Mouse (Mus musculus) kidney, postnatal 4 days (tissue): ENCODE measurements around the gene Rpl36.
"Not testable (repeated sequence)": the region's sequence is repeated elsewhere in the genome, so short reads cannot be mapped to it uniquely, and the experiment has no call there.

ENCODE experiments used
- DNase-seq, 2 experiments: peaks; one replicate each; pipeline ENCODE4 v3.0.0; 2021; ENCODE audit warnings: mixed read lengths in 2 of 2

Rpl36 gene

DNA sequence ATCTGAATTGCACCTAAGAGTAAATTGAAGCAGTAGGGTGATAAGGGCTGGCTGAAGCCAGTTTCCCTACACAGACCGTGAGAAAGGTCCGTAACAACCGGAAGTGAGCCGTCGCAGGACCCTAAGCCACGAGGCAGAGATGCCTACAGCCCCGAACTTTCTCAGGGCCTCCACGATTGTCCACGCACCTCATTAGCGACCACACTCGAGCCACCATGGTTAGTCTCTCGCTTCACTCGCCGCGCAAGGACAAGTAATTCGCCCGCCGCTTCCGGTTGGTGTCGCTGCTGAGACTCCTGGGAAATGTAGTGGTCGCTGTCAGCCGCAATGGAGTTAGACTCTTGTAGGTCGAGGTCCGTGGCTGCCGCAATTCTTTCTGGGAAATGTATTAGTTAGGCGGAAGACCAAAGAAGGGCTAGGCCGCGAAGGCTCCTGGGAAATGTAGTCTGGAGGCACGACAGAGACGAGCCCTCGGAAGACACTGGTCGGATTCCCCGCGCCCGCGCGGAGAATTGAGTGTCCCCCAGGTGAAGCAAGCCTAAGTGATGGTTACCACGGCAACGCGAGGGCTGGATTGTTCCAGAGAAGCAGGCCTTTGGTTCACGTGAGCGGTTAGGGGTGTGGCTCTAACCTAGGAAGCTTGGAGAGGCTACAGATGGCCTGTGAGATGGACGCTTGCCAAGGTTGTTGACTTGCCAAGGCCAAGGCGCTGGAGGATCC is 3.6 kb upstream of the Rpl36 start, which contains the start of gene 2410015M20Rik:
Gene 2410015M20Rik, minus strand, starts transcription at position 320 of the 720 bp plus-strand sequence.
- peak; percentile 94 to 96 for DNase-seq

DNA sequence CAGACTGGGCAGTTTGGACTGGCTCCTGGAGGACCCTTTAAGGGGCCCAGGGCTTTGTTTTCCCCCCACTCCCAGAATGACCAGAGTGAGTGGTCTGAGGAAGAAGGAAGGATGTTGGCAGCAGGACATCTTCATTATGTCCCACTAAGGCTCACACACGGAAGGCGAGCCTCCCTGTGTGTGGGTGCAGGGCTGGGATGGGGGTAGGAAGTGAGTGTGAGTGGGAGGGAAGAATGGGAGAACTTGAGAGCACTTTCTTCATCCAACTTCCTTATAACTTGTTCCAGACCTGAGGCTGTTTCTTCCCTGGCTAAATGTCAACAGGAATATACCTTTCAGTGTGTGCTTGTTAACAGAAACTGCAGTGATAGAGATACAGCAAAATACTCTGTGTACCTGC is 1.9 kb upstream of the Rpl36 start:
- no peak for DNase-seq

DNA sequence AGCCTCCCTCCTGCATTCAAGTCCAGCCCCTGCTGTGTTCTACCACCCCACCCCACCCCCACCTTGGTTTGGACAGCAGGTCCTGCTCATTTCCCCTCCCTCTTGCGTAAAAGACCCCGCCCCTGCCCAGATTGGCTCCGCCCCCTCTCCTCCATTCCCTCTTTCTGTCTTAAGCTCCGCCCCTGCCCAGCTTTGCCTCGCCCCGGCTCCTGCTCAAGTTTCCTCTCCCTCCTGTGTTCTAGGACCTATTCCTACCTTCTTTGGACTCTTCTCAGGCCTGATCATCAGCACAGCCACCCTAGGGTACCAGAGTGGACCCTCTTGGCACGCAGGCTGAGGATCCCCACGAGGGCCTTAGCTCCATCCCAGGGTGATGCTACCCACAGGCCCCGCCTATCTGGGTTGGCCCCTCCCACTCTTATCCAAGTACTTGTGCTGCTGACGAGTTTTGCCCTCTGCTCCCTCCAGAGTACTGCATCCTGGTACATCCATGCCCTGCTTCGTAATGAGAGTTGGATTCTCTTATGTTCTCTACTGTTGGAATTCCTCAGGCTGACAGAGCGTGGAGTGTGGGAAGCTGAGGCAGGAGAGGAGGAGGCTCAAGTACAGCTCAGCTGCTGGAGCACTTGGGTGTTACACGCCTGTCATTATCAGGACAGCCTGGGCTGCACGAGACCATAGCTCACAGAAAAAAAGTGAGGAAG is 1.2 kb upstream of the Rpl36 start:
- peak; percentile 79 to 83 for DNase-seq

GRCm38 (mm10) chr17:56612565-56612939 is 664 bp upstream of the Rpl36 start:
- not testable (repeated sequence) for DNase-seq

DNA sequence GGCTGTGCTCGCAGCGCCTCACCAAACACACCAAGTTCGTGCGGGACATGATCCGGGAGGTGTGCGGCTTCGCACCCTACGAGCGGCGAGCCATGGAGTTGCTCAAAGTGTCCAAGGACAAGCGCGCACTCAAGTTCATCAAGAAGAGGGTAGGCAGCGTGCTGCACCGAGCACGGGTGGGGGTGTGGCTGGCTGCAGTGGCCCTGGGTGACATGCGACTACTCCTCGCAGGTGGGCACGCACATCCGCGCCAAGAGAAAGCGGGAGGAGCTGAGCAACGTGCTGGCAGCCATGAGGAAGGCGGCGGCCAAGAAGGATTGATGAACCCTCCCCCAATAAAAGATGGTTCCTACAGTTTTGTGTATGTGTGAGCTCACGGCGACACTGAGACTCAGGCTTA is 677 bp downstream of the Rpl36 start:
- peak; percentile 51 to 64 for DNase-seq

DNA sequence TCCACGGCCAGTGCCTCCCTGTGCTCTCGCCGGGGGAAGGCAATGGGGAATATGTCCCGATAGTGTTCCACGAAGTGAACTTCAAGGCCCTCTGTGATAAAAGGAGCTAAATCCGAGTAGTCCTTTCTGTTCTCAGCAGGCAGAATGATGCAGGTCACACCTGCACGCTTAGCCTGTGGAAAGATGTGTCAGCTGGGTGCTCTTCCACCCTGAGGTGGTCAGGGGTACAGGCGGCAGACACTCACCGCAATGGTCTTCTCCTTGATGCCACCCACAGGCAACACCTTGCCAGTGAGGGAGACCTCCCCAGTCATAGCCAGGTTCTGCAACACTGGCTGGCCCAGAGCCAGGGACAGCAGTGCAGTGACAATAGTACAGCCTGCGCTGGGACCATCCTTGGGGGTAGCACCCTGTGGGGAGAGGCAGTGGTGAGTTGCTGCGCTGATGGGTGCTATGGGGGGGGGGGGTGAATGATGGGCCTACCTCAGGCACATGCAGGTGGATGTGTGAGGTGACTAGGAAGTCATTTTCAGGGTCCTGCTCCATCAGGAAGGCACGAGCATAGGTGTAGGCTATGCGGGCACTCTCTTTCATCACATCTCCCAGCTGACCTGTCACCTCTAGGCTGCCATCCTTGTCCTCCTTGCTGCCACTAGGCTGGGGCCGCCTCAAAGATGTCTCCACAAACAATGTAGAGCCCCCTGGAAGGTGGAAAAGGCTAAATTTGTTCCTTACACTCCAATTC is 1.3 kb downstream of the Rpl36 start:
- DNase-seq: peak in 1 of 2 experiments; percentile 55

DNA sequence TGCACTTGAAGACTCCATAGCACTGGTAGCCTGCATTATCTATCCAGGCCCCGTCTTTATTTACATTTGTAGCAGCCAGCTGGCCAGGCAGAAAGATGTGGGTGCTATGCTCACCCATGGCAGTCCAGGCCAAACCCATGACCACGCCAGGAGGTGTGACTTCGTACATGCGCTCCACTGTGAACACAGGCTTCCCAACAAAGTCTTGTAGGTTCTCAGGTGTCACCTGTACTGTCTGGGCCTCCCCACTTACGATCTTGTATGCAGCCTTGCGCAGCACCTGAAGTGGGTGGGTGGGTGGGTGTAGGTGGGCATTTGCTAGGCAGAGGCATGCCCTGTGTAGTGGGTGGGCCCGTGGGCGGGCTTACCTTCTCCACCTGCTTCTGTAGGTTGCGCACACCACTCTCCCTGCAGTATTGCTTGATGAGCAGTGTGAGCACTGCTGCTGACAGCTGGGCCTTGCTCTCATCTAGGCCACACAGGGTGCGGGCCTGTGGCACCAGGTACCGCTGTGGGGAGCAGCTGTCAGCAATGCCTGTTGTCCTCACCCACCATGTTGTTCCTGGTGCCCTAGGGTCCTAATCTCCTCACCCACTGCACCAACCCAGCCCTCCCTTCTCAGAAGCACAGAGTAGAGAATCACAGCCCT is 2.0 kb downstream of the Rpl36 start:
- DNase-seq: no peak

DNA sequence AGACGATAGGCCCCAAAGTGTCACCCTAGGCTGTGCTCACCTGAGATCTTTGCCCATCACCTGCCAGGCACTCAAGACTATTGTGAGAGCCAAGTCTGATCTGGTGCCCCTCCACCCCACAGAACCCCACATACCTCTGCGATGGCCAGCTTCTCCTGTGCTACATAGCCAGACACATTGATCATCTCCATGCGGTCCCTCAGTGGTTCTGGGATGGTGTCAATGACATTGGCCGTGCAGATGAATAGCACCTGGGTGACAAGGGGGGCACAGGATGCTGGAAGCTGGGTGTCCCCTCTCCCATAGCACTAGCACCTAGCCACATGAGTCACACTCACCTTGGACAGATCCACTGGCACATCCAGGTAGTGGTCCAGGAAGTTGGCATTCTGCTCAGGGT is 2.6 kb downstream of the Rpl36 start:
- DNase-seq: no peak

GRCm38 (mm10) chr17:56616725-56617124 is 3.5 kb downstream of the Rpl36 start:
- no peak for DNase-seq

DNA sequence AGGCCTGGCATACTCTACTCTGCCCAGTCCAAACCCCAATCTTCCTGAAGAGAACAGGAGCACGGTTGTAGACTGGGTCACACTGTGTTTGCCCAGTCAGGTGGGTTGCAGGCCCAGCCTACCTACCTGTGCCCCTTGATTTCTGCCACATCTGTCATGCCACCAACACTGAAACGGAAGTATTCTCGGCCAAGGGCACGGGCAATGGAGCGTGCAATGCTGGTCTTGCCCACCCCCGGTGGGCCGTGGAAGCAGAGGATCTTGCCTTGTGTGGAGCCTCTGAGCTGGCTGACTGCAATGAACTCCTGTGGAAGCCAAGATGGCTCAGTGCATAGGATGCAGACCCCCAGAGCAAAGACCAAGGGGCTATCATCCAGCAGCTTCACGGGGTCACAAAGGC is 4.4 kb downstream of the Rpl36 start:
- DNase-seq: no peak

DNA sequence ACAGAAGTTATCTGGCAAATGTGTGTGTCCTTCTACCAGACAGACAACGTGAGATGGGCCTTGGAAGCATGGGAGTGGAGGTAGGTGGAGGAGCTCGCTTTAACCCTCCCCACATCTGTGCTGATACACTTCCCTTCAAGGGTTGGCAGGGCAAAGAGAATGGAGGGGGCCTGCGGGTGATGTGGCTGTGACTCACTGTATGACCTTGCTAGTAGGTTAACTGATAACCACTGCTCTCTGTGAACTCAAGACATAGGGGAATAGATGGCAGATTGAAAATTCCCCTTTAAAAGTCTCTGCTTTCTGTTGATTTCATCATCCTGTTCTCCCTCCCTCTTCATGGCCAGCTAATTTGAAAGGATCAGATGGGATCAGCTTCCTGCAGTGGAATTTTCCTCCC is 12.3 kb downstream of the Rpl36 start:
- no peak for DNase-seq

DNA sequence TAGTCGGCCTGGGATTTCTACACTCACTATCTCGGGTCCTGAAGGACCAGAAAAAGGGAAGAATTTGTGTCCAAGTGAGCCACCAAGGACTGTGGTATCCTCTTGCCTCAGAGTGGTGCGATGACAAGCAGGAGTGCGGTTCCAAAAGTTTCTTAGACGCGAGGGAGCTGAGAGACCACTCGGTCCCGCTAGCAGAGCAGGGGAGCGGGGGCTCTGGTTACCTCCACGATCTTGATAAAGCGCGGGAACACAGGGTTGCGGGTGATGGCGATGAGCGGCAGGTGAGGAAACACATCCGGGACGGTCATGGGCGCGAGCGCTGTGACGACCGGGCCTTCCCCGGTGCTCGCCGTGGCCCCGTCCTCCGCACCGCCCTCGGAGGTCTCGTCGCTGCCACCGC is 13.0 kb downstream of the Rpl36 start:
- no peak for DNase-seq

DNA sequence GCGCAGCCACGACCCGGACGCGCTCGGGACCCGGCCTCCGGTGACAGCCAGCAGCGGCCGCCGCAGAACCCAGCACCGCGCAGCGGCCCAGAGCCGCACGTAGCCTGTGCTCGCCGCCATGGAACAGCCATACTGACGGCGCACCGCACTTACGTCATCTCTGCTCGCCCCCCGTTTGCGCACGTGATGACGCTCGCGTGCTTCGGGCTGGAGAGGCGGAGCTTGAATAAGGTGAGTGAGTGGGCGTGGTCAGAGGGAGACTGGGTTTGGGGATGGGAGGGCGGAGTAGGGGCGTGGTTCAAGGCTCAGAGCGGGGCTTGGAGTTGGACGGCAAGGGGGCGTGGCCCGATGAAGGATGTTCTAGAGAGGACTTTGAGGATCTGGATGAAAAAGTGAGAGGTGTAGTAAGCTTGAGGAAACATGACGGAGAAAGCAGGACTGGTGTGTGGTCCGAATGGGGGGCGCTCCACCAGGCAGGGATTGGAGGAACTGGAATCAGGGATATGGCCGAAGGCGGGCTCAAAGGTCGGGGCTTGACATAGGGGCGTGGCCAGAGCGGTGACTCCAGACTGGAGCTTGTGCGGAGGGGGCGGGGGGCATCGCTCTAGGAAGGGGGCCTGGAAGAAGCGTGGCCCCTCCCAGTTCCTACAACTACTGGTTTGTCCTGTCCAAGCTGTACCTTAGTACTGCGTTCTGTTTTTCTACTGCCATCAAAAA is 13.7 kb downstream of the Rpl36 start, which contains the start of gene Lonp1:
Gene Lonp1, minus strand, starts transcription at position 134 of the 717 bp plus-strand sequence.
- DNase-seq: peak; percentile 99

GRCm38 (mm10) chr17:56627530-56628277 is 14.5 kb downstream of the Rpl36 start, which contains the start of gene Catsperd:
Catsperd (plus strand) TSS chr17:56628143.
- peak; percentile 56 to 75 for DNase-seq

- DNase-seq: not testable (repeated sequence)
These were observed 16.9 kb downstream of the Rpl36 start for GRCm38 (mm10) chr17:56629800-56630781.

GRCm38 (mm10) chr17:56631807-56632206 is 18.6 kb downstream of the Rpl36 start:
- DNase-seq: no peak

DNA sequence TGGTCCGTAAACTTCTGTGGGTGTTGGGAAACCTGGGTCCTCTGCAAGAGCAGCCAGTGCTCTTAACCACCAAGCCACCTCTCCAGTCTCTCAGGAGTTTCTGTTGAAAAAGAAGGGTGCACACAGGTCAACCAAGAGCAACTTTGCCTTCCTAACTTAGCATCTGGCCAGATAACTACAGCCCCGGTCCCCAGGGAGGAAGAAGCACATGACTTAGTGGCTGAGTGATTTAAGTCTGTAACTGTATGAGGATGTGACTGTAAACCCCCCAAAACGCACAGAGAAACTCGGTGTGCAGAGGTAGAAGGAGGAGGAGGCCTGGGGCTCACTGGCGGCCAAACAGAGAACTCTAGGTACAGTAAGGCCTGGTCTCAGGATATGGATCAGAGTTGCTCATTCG is 20.8 kb downstream of the Rpl36 start:
- DNase-seq: no peak

DNA sequence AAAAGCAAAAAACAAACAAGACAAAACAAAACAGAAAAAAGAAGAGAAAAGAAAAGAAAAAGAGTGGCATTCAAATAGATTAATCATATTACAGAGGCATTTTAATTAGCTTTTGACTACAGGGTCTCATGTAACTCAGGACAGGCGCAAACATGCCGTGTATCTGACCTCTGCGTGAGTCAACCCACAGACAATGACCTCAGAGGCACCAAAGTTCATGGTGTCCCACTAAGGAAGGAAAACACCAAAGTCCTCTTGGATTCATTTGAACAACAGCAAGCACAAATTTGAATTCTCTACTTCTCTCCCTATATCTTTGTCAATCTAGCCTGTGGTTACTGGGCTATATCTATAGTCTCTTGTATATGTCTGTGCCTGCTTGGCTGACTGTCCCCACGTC is 30.0 kb downstream of the Rpl36 start:
- DNase-seq: no peak

GRCm38 (mm10) chr17:56647546-56647945 is 34.3 kb downstream of the Rpl36 start:
- DNase-seq: no peak

GRCm38 (mm10) chr17:56651801-56652200 is 38.6 kb downstream of the Rpl36 start:
- DNase-seq: peak; percentile 55 to 68
